In the genomic region with DNA sequence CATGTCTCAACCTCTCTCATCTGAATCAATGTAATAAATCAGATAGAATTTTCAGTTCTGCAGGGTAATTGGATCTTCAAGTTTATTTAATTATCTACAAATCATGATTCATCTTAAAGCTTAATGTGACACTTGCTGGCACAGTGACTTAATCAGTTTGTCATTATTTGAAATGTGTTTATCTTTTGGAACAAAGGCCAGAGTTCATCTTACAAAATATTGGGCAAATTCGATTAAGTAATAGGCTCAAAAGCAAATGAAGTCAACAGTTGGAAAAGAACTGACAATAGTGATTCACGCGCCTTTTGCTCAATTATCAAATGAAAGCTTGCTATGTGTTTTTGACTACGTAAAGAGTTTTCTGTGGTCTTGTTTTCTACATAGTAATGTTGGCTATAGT, we compare ENCODE assay signal across 16 mouse cellular contexts.
"Had no signal": no experiment of that assay in that cellular context is flagged by ENCODE, and none has a peak within 500 bp of the region (broad histone marks: within the 10 kb centered on the region; RNA-seq: fewer than 3 reads in every experiment).

No protein-coding gene starts in this region.

- H3K36me3 ChIP-seq: neural tube, embryonic 12.5 days; neural tube, embryonic 13.5 days; neural tube, embryonic 15.5 days; stomach, embryonic 15.5 days had no signal

- H3K9ac ChIP-seq: neural tube, embryonic 12.5 days; neural tube, embryonic 13.5 days; neural tube, embryonic 15.5 days; stomach, embryonic 15.5 days had no signal

- H3K27me3 ChIP-seq: neural tube, embryonic 12.5 days; neural tube, embryonic 13.5 days; neural tube, embryonic 15.5 days; stomach, embryonic 15.5 days had no signal

- DNase-seq: retina, postnatal 1 day; right cerebral cortex, adult 18-20 months; right cerebral cortex, postnatal 14 days; right cerebral cortex, postnatal 25 days; right cerebral cortex, postnatal 4 days; spleen, adult 18-20 months; thymus, adult 18-20 months; thymus, adult 2 months; thymus, postnatal 14 days; thymus, postnatal 25 days; thymus, postnatal 4 days had no signal

- H3K27ac ChIP-seq: neural tube, embryonic 12.5 days; neural tube, embryonic 13.5 days; neural tube, embryonic 15.5 days; stomach, embryonic 15.5 days; stomach, postnatal 0 days had no signal

- H3K4me3 ChIP-seq: neural tube, embryonic 12.5 days; neural tube, embryonic 13.5 days; neural tube, embryonic 15.5 days; stomach, embryonic 15.5 days had no signal

- H3K4me1 ChIP-seq: neural tube, embryonic 12.5 days; neural tube, embryonic 13.5 days; neural tube, embryonic 15.5 days; stomach, embryonic 15.5 days had no signal

- H3K4me2 ChIP-seq: neural tube, embryonic 12.5 days; neural tube, embryonic 13.5 days; neural tube, embryonic 15.5 days; stomach, embryonic 15.5 days had no signal

- H3K9me3 ChIP-seq: neural tube, embryonic 12.5 days; neural tube, embryonic 13.5 days; neural tube, embryonic 15.5 days; stomach, embryonic 15.5 days had no signal
